Mouse (Mus musculus) layer of hippocampus, adult 6 months (tissue): ENCODE data around the gene Tcf7l2. TPM values are rescaled to one million over a fixed set of nuclear protein-coding genes. Genes with fewer than 3 reads are reported as not detected.

Source experiments
- long read RNA-seq, 2 experiments: library from polyadenylated mRNA; unstranded; transcript quantifications; one replicate each; pipeline ENCODE4 v2.0.0; 2019 to 2020
- polyA plus RNA-seq: library from polyadenylated mRNA; unstranded; fragments of <200 nt; fragmentation: Nextera tagmentation; gene quantifications from 2 replicates; pipeline ENCODE4 v1.2.3, GENCODE M21; 2021

Tcf7l2 gene
- 73.6 and 120 TPM in 2 replicates for polyA plus RNA-seq
- long read RNA-seq, experiment 1, partial matches to known transcripts: 3 of 3 reads
- long read RNA-seq, experiment 1, other reads (novel, unspliced or antisense): 0 of 3 reads
- long read RNA-seq, experiment 2, partial matches to known transcripts: 24 of 45 reads
- long read RNA-seq, experiment 2, other reads (novel, unspliced or antisense): 20 of 45 reads

DNA sequence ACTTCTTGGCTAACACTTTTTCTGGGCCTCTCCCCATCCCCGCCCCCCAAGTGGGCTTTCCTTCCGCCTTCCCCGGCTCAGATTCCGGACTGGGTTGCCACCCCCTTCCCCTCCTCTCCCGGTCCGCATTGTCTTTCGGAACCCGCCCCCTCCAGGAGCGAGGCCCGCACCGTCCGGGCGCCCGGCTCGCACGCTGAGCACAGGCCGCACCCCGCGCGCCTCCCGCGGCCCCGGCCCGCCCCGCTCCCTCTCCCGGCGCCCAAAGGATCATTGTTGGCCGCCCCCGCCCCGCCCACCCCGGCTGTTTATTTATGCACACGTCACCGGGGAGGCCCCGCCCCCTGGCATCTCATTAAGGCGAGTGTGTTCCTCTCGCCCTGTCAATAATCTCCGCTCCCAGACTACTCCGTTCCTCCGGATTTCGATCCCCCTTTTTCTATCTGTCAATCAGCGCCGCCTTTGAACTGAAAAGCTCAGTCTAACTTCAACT is at the start of gene Tcf7l2:
TSS of gene Tcf7l2 (plus strand) at position 382 of the 490 bp plus-strand sequence.

